Mouse (Mus musculus): ENCODE results near the gene 3110082I17Rik.

Gene 3110082I17Rik

DNA sequence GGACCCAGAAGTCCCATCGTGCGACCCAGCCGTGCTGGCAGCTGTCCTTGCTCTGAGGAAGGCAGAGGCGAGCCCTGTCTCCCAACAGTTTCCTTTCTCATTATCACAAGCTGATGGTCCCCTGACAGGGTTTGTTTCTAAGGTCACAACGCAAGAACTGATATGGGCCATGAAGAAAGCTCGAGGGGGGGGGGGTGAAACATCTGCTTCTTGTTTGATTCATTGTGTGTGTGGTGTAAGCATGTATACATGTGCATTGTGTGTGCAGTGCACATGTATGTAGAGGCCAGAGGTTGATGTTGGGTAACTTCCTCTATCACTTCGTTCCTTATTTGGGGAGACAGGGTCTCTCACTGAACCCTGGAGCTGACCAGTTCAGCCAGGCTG, 132.7 kb downstream of the 3110082I17Rik start:
- DNase-seq (ENCODE audit: low read depth, low spot score): no peak

GRCm38 (mm10) chr5:139326986-139327633, 133.2 kb downstream of the 3110082I17Rik start:
- DNase-seq (ENCODE audit: low read depth, low spot score): no peak

DNA sequence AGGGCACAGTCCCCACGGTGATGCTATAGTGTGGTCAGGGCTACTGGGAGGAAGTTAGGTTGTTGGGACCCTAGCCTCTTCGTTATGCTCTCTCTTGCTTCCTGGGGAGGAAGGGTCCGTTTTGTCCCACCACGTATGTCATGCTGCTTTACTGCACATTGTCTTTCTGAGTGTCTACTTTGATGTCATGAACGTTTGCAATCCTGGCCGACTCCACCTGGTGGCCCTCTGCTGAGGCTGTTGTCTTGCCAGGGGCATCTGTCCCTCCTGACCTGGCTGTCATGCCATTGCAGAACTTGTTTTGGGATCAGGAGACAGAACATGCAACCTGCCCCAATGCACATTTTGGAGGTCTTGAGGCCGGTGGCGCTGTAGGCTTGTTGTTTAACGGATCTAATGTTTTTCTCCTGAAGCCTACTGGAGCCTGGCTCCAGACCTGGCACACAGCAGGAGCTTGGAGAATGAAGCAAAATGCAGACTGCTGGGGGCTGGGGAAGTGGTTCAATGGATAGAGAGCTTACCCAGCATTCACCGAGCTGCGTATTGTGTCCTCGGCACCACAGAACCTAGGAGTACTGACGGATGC, 134.1 kb downstream of the 3110082I17Rik start:
- DNase-seq (ENCODE audit: low read depth, low spot score): no peak

DNA sequence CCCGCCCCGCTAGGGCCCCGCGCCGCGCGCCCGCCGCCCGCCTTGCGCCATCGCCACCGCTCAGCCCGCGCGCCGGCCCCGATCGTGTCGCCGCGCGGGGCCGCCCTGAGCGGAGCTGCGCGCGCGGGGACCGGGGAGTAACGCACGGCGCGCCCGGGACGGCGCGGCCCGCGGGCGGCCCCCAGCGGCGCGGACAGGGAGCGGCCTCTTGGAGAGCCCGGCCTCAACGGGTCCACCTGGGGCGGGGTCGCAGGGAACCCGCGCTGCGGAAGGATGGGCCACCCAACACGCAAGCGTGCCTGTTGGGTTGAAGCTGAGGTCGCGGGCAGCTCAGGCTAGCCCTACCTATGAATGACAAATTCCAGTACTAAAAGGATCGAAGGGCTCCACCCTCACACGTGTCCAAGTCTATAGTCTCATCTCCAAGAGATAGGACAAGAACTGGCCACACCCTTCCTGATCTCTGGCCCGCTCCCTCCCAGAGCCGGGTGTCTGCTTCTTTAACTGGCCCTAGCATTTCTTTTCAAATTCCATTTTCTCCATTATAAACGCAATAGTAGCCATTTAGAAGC, 134.8 kb downstream of the 3110082I17Rik start, which contains the start of gene Adap1:
Adap1 (minus strand) TSS at position 228 of the 572 bp plus-strand sequence.
- DNase-seq (ENCODE audit: low read depth, low spot score): no peak

DNA sequence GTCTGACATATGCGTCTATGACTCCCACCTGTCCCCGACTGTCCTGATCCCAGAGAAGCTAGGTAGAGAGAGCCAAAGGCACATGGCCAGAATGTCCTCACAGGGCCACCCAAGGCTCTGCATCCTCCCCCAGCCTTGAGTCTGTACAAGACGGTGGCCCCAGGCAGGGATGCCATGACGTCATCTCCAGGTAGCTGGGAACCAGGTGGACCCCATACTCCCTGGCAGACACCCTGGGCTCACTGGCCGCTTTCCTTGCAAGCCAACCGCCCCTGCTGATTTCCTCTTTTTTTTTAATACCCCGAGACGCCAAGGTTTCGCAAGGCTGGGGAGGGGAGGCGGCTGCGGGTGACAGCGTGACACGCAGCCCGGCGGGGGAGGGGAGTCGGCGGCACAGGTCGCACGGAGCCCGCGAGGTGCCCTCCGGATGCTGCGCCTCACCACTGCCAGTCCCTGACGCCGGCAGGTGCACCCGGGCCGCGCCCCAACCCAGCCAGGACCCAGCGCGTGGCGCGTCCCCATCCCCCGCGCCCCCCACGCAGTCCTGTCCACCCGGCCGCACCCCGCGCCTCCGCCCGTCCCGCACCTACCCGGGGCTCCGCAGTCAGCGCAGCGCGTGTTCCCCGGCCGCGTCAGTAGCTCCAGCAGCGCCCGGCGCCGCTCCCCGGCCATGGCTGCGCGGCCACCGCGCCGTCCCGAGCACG, 135.5 kb downstream of the 3110082I17Rik start:
- no peak for DNase-seq (ENCODE audit: low read depth, low spot score)

- DNase-seq (ENCODE audit: low read depth, low spot score): no peak
These were observed 136.3 kb downstream of the 3110082I17Rik start for GRCm38 (mm10) chr5:139324045-139324491.

- DNase-seq (ENCODE audit: low read depth, low spot score): no peak
These were observed 136.9 kb downstream of the 3110082I17Rik start for GRCm38 (mm10) chr5:139323260-139323924.

DNA sequence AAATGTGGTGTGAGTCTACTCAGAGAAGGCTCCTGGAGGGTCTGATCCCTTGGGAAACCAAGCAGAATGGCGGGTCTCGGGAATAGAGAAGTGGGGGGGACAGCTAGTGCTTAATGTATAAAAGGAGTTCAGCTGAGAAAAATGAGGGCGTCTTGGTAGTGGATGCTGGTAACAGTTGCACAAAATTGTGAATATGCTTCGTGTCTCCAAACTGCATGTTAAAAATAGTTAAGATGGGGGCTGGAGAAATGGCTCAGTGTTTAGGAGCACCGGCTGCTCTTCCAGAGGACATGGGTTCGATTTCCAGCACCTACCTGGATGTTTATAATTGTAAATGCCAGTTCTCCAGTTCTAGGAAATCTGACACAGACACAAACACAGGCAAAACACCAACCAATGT, 139.0 kb downstream of the 3110082I17Rik start:
- DNase-seq (ENCODE audit: low read depth, low spot score): no peak

DNA sequence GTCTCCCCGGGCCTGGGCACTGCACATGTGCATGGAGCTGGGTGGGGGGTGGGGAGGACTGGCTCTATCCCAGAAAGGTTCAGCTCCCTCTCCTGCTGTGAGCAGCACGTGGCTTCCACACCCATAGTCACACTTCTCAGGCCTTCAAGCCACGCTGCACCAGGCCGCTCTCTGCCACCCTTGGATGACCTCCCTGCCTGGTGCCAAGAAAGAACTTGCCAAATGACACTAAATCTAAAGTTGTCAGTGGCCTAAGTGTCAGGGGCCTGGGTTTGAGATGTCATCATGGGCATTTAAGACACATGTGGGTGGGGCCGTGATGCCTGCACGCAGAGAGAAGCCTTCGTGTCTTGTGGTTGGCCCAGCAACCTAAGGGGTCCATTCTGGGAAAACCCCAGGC, 139.9 kb downstream of the 3110082I17Rik start:
- no peak for DNase-seq (ENCODE audit: low read depth, low spot score)

DNA sequence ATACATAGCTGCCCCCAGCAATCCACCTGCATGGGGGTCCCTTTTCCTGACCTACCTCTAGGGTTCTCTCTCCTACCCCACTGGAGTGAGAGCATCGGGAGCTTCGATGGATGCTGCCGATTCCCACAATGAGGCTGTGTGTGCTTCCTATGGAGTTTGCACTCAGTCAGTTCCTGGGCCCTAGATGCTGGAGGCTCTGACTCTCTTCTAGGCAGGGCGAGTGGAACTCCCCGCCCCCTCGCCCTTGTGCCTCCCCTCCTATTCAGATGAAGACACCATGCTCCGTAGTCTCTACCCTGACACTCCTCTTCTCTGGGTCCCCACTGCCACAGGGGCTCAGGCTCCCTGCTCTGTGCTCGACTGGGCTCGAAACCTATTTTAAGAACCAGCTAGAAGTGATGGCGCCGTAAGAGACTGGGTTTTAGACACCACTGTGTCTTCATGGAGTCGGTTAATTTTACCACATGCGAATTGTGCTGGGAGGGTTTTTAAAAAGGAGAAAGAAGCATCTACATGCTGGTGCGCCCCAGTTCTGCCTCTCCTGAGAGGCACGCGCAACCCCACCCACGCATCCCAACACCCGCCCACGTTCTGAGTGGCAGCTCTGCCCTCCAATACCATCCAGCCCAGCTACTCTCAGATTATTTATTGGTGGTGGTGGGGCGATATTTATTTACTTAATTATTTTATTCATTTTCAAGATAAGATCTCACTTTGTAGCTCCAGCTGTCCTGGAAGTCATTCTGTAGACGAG, 142.4 kb downstream of the 3110082I17Rik start:
- DNase-seq (ENCODE audit: low read depth, low spot score): no peak

- DNase-seq (ENCODE audit: low read depth, low spot score): no peak
These were observed 143.2 kb downstream of the 3110082I17Rik start for GRCm38 (mm10) chr5:139316982-139317675.

DNA sequence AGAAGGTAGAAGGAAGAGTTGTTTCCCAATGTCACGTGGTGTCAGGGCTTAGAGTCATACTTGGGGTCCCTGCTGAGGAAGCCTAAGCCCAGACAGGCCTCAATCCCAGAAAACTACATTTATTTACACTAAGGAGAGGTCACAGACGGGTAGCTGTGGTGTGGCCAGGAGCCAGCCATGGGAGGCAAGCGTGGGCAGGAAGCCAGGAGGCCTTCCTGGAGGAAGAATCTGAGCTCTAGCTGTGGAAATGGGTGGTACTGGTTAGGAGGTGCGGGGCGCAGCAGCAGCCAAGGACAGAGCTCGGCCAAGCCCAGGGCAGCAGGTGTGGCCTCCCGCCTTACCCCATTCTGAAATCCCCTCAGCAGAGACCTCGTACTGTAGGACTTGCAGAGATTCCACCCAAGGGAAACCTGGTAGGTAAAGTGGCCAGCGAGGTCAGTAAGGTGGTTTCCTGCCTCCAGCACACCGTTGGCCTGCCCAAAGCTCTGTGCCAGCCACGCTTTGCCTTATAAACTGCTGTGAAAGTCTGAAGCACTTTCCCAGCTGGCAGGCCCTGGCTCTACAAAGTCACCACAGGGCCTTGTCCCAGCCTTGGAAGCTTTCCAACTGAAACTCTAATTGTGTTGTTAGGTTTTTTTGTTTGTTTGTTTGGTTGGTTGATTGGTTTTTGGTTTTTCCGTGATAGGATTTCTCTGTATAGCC, 145.2 kb downstream of the 3110082I17Rik start:
- DNase-seq (ENCODE audit: low read depth, low spot score): no peak

- no peak for DNase-seq (ENCODE audit: low read depth, low spot score)
These were observed 146.8 kb downstream of the 3110082I17Rik start for GRCm38 (mm10) chr5:139313536-139313935.

DNA sequence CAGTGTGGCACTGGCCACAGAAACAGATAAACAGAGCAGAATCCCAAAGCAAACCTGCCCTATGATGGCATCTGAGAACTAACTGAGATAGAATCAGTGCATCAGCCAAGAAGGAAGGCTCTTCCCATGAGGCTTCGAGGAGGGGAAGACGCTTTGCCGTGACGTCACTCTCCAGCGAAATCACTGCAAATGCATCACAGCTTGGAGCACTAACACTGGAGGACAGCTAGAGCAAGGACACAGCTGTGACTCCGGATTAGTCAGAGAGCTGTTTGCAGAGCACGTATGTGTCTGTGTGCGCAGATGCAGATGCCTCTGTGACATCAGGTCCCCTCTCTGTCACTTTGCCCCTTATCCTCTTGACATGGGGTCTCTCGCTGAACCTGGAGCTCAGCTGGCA, 148.5 kb downstream of the 3110082I17Rik start:
- DNase-seq (ENCODE audit: low read depth, low spot score): no peak

DNA sequence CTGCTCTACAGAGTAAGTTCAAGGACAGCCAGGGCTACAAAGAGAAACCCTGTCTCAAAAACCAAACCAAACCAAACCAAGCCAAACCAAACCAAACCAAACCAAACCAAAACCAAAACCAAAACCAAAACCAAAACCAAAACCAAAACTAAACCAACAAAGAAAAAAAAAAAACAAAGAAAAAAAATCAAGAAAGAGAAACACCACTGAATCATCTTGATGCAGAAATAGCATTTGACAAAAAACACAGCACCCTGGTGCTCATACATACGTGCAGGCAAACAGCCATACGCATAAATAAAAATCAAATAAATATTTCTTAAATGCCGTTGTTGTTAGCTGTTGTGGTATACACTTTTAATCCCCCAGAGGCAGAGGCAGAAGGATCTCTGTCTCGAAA, 149.8 kb downstream of the 3110082I17Rik start:
- DNase-seq (ENCODE audit: low read depth, low spot score): no peak

GRCm38 (mm10) chr5:139309946-139310345, 150.4 kb downstream of the 3110082I17Rik start:
- DNase-seq (ENCODE audit: low read depth, low spot score): no peak
